Mouse (Mus musculus) heart, embryonic 10.5 days (tissue): ENCODE data around the gene Fmr1. TPM values are rescaled to one million over a fixed set of nuclear protein-coding genes. Genes with fewer than 3 reads are reported as not detected.
A peak's percentile ranks its signal among the peaks of the same experiment; 100 is the strongest.
"Not testable (repeated sequence)": the region's sequence is repeated elsewhere in the genome, so short reads cannot be mapped to it uniquely, and the experiment has no call there.

ENCODE experiments used
- DNase-seq: peaks from one replicate; pipeline ENCODE4 v3.0.0-alpha.2; 2017; ENCODE audit warnings: low spot score
- H3K27ac ChIP-seq: fragments of 300-500 bp; sonication (generic); 2 replicates; pipeline ENCODE4 v1.5.1; 2016; ENCODE audit warnings: mild to moderate bottlenecking
- H3K27me3 ChIP-seq: fragments of 300-500 bp; sonication (generic); 2 replicates; pipeline ENCODE4 v1.6.1; 2016; ENCODE audit warnings: mild to moderate bottlenecking; ENCODE audit not compliant: poor library complexity, insufficient read depth, severe bottlenecking
- H3K36me3 ChIP-seq: fragments of 300-500 bp; sonication (generic); 2 replicates; pipeline ENCODE4 v1.6.1; 2016; ENCODE audit warnings: mild to moderate bottlenecking, moderate library complexity
- H3K4me1 ChIP-seq: fragments of 300-500 bp; sonication (generic); 2 replicates; pipeline ENCODE4 v1.6.1; 2016; ENCODE audit warnings: mild to moderate bottlenecking
- H3K4me3 ChIP-seq: fragments of 300-500 bp; sonication (generic); 2 replicates; pipeline ENCODE4 v1.5.1; 2016; ENCODE audit warnings: mild to moderate bottlenecking, moderate library complexity
- H3K9me3 ChIP-seq: fragments of 300-500 bp; sonication (generic); 2 replicates; pipeline ENCODE4 v1.6.1; 2016; ENCODE audit warnings: mild to moderate bottlenecking, moderate library complexity
- WGBS: fragments of 180-500 bp; shearing (Covaris S2); methylation state at CpG from one replicate; pipeline ENCODE4 v1.1.7; 2016; 5-methylcytosine and 5-hydroxymethylcytosine counted together
- polyA plus RNA-seq: library from polyadenylated mRNA; unstranded; fragments of >200 nt; fragmentation: Nextera tagmentation; extraction: Ambion mirVana; gene quantifications from 2 replicates; pipeline ENCODE4 v1.2.1, GENCODE M21; 2016

The Fmr1 gene
- 50.0 and 53.7 TPM in 2 replicates for polyA plus RNA-seq

DNA sequence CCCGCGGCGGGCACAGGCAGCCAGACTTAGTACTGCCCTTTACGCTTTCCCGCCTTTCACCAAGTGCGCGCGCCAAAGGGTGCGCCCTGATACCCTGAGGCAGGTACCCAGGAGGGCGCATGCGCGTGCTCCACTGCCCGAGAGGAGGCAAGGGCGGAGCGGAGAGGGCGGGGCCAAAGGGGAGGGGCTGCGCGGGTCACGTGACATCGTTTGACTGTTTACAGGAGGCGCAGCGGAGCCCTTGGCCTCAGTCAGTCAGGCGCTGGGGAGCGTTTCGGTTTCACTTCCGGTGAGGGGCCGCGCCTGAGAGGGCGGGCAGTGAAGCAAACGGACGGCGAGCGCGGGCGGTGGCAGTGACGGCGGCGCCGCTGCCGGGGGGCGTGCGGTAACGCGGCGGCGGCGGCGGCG lies at the start of gene Fmr1:
Gene Fmr1, plus strand, starts transcription at position 209 of the 408 bp plus-strand sequence.
- H3K27me3 ChIP-seq, result no peaks in the 10 kb centered on the region; the same call in 1 of the 2 replicates

DNA sequence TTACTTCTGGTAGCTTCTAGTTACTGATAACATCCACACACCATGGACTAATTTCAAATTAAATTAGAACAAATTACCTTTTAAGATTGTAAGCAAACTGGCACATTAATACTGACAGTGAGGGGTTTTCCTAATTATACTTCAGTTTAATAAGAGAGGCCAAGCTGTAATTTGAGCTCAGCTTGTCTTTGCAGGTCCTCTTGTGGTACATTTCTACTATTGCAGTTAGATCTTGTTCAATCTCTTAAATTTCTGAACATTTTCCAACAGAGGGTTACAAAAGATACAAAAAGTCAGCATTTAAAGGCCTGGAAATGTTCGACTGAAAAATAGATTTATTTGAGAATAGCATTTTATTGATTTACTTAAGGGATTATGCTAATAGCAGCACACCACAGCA lies 36.7 kb upstream of the Fmr1 start:
- WGBS, result 52% methylated on average over 1 of the region's 1 CpGs
- H3K9me3 ChIP-seq, result no peaks in the 10 kb centered on the region
- H3K4me3 ChIP-seq, result no peak overlapping the region
- no peaks in the 10 kb centered on the region for H3K4me1 ChIP-seq
- no peak overlapping the region for H3K27ac ChIP-seq
- DNase-seq, result no peak
- no peaks in the 10 kb centered on the region for H3K36me3 ChIP-seq
- H3K27me3 ChIP-seq, result no peaks in the 10 kb centered on the region

More for the DNA sequence above, at the start of gene Fmr1:
- H3K27ac ChIP-seq, result peak within 1 kb of the TSS; percentile 94
- H3K9me3 ChIP-seq, result no peaks in the 10 kb centered on the region
- H3K4me1 ChIP-seq, result no peaks in the 10 kb centered on the region
- H3K4me3 ChIP-seq, result peak within 1 kb of the TSS; percentile 78
- H3K36me3 ChIP-seq, result no peaks in the 10 kb centered on the region
- DNase-seq, result peak; percentile 96
- WGBS, result 5% methylated on average over 47 of the region's 49 CpGs

DNA sequence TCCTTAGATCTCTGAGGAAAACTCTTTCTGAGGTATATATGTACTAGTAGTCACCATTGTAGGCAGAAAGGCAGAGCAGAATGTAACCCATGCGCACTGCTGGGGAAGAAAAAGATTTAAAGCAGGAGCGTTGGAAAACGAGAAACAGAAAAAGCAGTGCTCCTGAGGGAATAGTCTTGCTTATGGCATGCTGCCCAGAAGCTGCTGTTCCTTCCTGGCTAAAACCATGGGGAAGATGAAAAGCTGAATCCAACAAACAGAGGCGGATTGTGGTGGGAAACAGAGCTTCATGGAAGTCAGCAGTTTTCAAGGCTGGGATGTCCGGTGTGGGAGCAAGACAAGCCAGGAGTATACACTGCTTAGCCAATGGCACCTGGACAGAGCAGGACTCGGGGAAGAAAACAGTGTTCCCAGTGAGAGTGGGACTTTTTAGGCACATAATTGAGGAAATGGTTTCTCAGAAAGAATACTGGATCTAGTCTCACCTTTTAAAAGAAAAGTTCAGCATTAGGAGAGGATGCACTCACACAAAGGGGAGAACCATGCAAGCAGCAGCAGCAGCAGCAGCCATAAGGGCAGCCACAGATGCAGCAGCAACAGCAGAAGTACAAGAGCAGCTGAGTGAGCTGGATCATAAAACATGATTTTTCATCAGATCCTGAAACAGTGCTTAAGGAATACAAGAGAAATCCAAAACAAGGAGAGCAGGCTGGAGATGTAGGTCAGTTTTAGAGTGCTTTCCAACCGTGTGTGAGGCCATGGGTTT lies 33.0 kb upstream of the Fmr1 start:
- Histone ChIP-seq H3K9me3 (no peaks in the 10 kb centered on the region), H3K36me3 (no peaks in the 10 kb centered on the region), H3K27me3 (no peaks in the 10 kb centered on the region), H3K27ac (no peak overlapping the region), H3K4me3 (no peak overlapping the region), H3K4me1 (no peaks in the 10 kb centered on the region)
- DNase-seq, result no peak
- 57% methylated on average over 7 of the region's 7 CpGs for WGBS

DNA sequence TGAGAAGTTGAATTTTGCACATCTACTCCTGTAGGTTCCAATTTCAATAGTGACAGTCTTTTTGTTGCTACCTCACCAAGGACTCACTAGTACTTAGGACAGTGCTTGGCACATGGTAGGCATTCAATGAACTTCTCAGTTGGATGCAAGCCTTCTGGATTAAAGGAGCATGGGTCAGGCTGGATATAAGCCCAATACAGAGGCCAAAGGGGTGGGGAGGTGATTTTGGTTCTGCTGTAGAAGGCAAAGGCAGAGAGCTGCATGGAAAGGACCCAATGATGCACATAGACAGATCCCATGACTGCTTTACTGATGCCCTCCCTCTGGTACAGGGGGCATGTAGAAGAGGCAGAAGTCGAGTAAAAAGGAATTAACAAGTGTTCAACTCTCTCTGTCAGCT lies 833 bp upstream of the Fmr1 start:
- whole genome bisulfite sequencing, result 19% methylated on average over 1 of the region's 1 CpGs
- Histone ChIP-seq H3K27ac (no peak overlapping the region), H3K9me3 (no peaks in the 10 kb centered on the region), H3K36me3 (no peaks in the 10 kb centered on the region), H3K4me1 (no peaks in the 10 kb centered on the region), H3K4me3 (no peak overlapping the region), H3K27me3 (no peaks in the 10 kb centered on the region; the same call in 1 of the 2 replicates)
- DNase-seq, result no peak

DNA sequence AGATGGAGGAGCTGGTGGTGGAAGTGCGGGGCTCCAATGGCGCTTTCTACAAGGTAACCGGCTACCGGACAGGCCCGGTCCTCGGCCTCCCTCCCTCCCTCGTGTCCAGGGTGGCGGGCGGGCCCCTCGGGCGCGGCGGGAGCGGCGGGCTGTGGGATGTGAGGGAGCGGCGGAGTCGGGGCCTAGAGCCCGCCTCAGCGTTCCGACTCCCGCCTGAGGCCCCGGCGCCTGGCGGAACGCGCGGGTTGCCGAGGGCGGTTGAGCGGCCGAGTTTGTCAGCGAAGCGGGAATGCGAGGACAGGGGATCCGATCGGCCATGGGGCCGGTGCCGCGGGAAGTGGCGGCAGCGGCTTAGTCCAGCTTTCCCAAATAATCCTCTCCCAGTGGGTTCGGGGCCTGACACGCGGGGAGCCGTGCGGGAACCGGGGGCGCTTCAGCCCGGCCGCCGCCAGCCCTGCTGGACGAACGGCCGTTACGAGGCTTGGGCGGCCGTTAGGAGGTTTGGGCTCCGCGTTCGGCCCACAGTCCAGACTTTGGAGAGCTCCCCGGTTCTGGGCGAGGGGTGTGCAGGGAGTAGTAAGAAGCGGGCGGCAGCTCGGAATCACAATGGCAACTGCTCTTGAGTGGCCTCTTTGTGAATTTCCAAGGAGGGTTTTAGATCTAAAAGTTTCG lies 610 bp downstream of the Fmr1 start:
- H3K36me3 ChIP-seq, result no peaks in the 10 kb centered on the region
- H3K27ac ChIP-seq, result peak overlapping the region; percentile 94
- peak overlapping the region; percentile 78 for H3K4me3 ChIP-seq
- no peaks in the 10 kb centered on the region for H3K4me1 ChIP-seq
- DNase-seq, result peak; percentile 73
- WGBS, result 17% methylated on average over 55 of the region's 67 CpGs
- no peaks in the 10 kb centered on the region for H3K9me3 ChIP-seq
- no peaks in the 10 kb centered on the region; the same call in 1 of the 2 replicates for H3K27me3 ChIP-seq

DNA sequence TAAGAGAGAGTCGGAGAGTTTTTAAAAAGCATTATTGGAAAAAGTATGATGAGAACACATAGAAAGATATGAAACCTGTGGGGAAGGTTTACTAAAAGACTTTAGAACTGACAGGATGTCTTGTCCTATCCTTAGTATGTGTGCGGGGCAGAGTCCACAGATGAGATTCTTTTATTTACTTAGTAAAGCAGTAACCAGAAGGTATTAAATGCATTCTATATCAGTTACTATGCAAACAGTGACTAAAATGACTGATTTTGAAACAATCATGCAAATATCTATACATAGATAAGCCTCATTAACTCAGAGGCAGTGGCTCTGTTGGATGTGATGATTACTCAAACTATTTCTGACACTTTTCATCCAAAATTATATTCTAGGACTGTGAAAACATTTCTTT lies 6.4 kb downstream of the Fmr1 start:
- no peaks in the 10 kb centered on the region for H3K4me1 ChIP-seq
- no peaks in the 10 kb centered on the region for H3K9me3 ChIP-seq
- H3K4me3 ChIP-seq, result no peak overlapping the region
- no peak for DNase-seq
- WGBS, result 79% methylated on average over 2 of the region's 2 CpGs
- no peaks in the 10 kb centered on the region for H3K27me3 ChIP-seq
- no peak overlapping the region for H3K27ac ChIP-seq
- H3K36me3 ChIP-seq, result no peaks in the 10 kb centered on the region

DNA sequence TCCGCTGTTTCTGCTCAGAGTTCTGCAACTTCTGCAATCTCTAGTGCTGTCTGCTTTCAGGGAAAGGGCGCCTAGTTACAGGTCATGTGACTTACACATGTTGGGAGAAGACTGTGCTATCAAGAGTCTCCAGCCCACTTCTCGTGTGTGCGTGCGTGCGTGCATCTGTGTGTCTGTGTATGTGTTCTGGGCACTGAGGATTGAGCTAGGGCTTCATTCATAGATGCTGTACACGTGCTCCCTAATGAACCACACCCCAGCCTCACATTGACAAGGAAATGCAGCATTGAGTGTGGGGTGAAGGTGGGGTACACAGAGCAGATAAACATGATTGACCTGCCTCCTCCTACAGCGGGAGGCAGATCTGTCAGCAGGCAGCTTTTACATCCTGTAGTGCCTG lies 13.6 kb downstream of the Fmr1 start:
- H3K27me3 ChIP-seq, H3K4me3 ChIP-seq, H3K36me3 ChIP-seq, DNase-seq, H3K9me3 ChIP-seq, H3K27ac ChIP-seq, H3K4me1 ChIP-seq: not testable (repeated sequence)
- WGBS, result 87% methylated on average over 8 of the region's 8 CpGs

DNA sequence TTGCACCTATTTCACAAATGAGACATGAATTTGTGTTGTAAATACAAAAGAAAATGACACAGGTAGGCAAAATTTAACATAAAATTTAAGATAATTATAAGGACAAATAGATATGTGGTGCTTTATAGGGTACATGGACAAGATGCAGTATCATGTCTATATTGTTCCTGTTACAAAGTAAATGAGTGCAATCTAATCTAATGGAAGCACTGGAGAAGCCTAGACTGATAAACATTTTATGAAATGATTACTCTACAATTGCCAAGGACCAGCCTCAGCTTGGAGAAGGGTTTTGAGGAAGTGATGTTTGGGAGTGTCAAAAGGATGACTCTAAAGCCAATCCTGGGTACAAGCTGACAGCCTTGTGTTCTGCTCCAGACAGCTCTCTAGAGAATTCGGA lies 58.6 kb downstream of the Fmr1 start:
- Histone ChIP-seq H3K27me3 (no peaks in the 10 kb centered on the region), H3K4me1 (no peaks in the 10 kb centered on the region), H3K27ac (no peak overlapping the region), H3K36me3 (no peaks in the 10 kb centered on the region), H3K9me3 (no peaks in the 10 kb centered on the region), H3K4me3 (no peak overlapping the region)
- 50% methylated on average over 1 of the region's 1 CpGs for WGBS
- DNase-seq, result no peak

DNA sequence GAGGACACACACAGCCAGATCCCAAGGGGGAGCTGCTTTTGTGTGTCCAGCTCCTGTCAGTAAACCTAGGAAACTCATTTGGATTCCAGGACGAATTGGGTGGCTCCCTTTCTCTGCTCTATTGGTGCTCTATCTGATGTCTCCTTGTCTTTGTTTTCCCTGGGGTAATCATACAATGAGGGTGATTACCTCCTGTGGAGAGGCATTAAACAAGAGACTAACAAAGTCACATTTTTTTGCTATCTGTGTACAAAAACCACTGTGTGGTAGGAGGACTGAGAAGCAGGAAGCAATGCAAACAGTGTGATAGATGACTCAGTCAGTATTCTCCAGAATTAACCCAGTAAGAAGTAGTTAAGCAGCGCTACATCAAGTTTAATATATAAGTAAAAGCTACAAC lies 61.7 kb downstream of the Fmr1 start:
- no peaks in the 10 kb centered on the region for H3K36me3 ChIP-seq
- WGBS, result 61% methylated on average over 2 of the region's 2 CpGs
- no peak overlapping the region for H3K27ac ChIP-seq
- H3K4me3 ChIP-seq, result no peak overlapping the region
- no peak for DNase-seq
- H3K9me3 ChIP-seq, result no peaks in the 10 kb centered on the region
- H3K4me1 ChIP-seq, result no peaks in the 10 kb centered on the region
- H3K27me3 ChIP-seq, result no peaks in the 10 kb centered on the region

DNA sequence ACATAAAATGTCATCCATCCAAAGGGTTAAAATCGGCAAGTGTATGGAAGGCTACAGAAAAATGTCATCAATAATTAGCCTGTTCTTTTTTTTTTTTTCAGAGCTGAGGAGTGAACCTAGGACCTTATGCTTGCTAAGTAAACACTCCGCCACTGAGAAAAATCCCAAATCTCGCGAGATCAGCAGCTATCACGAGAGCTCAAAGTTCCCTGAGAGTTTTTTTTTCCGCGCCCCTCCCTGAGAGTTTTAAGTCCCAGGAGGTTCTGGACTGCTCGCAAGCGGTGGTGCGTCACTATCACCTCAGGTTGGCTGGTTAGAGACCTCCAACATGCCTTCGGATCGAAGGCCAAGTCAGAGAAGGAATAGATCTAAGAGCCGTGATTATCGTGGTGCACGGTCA lies 83.3 kb downstream of the Fmr1 start, which contains the start of gene Fmr1nb:
Gene Fmr1nb, plus strand, starts transcription at position 234 of the 400 bp plus-strand sequence.
- Histone ChIP-seq H3K27me3 (no peaks in the 10 kb centered on the region), H3K27ac (no peak within 1 kb of the TSS), H3K4me3 (no peak within 1 kb of the TSS), H3K9me3 (no peaks in the 10 kb centered on the region), H3K36me3 (no peaks in the 10 kb centered on the region), H3K4me1 (no peaks in the 10 kb centered on the region)
- WGBS, result 76% methylated on average over 15 of the region's 15 CpGs
- DNase-seq, result no peak

Other genes starting within 250 kb of the Fmr1 start
- gene Fmr1nb, start 83.3 kb downstream of the Fmr1 start, polyA plus RNA-seq, result 0.78 and 1.2 TPM in 2 replicates
- gene Gm14698, start 142.6 kb downstream of the Fmr1 start, polyA plus RNA-seq, result 2.7 and 3.4 TPM in 2 replicates
- gene Gm6812, start 214.5 kb downstream of the Fmr1 start, polyA plus RNA-seq, result not detected in 2 replicates